Comparison of ENCODE assay signal across 12 mouse cellular contexts in genomic region chr7:137364571-137364970, GRCm38 (mm10). TPM values are rescaled to one million over a fixed set of nuclear protein-coding genes. Genes with fewer than 3 reads are reported as not detected.
"Had no signal": no experiment of that assay in that cellular context is flagged by ENCODE, and none has a peak within 500 bp of the region (broad histone marks: within the 10 kb centered on the region; RNA-seq: fewer than 3 reads in every experiment).

No protein-coding gene starts in this region.

- H3K9ac ChIP-seq: limb, embryonic 12.5 days; liver, embryonic 13.5 days; liver, postnatal 0 days; midbrain, embryonic 15.5 days; neural tube, embryonic 13.5 days had no signal

- H3K27ac ChIP-seq: left cerebral cortex, adult 2 months; limb, embryonic 12.5 days; liver, embryonic 13.5 days; midbrain, embryonic 10.5 days; midbrain, embryonic 15.5 days; neural tube, embryonic 13.5 days; stomach, postnatal 0 days had no signal

- H3K27me3 ChIP-seq: liver, embryonic 13.5 days; midbrain, embryonic 15.5 days; neural tube, embryonic 13.5 days had no signal

- ATAC-seq: liver, postnatal 0 days; midbrain, embryonic 15.5 days had no signal

- H3K4me1 ChIP-seq: limb, embryonic 12.5 days; liver, embryonic 13.5 days; midbrain, embryonic 15.5 days; neural tube, embryonic 13.5 days had no signal

- H3K4me2 ChIP-seq: limb, embryonic 12.5 days; liver, embryonic 13.5 days; midbrain, embryonic 15.5 days; neural tube, embryonic 13.5 days had no signal

- DNase-seq: kidney, adult 8-10 months; liver; liver, embryonic 13.5 days; liver, postnatal 0 days; retina, postnatal 1 day; right cerebral cortex, postnatal 4 days had no signal

- H3K9me3 ChIP-seq: limb, embryonic 12.5 days; liver, embryonic 13.5 days; midbrain, embryonic 10.5 days; midbrain, embryonic 15.5 days; neural tube, embryonic 13.5 days had no signal

- H3K4me3 ChIP-seq: left cerebral cortex, adult 2 months; limb, embryonic 12.5 days; liver, embryonic 13.5 days; midbrain, embryonic 10.5 days; midbrain, embryonic 15.5 days; neural tube, embryonic 13.5 days had no signal

- H3K36me3 ChIP-seq: limb, embryonic 12.5 days; liver, embryonic 13.5 days; midbrain, embryonic 10.5 days; midbrain, embryonic 15.5 days; neural tube, embryonic 13.5 days had no signal

RNA-seq across cellular contexts. Expression of gene Ebf3, which starts 50.3 kb away (rescaled TPM):
- polyA plus RNA-seq: liver, postnatal 0 days had no signal
